Mouse (Mus musculus) CD4-positive, CD25-positive, alpha-beta regulatory T cell, adult 4 months (primary cell): ENCODE measurements around the gene Rnasek. TPM values are rescaled to one million over a fixed set of nuclear protein-coding genes. Genes with fewer than 3 reads are reported as not detected.

ENCODE experiments used
- polyA plus RNA-seq, 2 experiments: library from polyadenylated mRNA; unstranded; fragments of 100-300 nt; shearing (Covaris generic); gene quantifications; one replicate each; pipeline ENCODE4 v1.2.1; 2017

Rnasek gene
- polyA plus RNA-seq, 2 experiments from 2014 or later = 218 TPM

Other genes starting within 250 kb of the Rnasek start
- 100 to 1,000 TPM; 282 to 355 TPM for gene Gabarap, start 248.7 kb downstream of the Rnasek start, polyA plus RNA-seq
- gene Phf23, start 244.1 kb downstream of the Rnasek start, polyA plus RNA-seq = 10 to 100 TPM; 41.3 to 43.5 TPM
- gene Dvl2, start 239.2 kb downstream of the Rnasek start, polyA plus RNA-seq = 1 to 10 TPM; 4.0 to 4.6 TPM
- 100 to 1,000 TPM; 124 to 181 TPM for gene Acadvl, start 224.4 kb downstream of the Rnasek start, polyA plus RNA-seq
- gene Dlg4, start 222.9 kb downstream of the Rnasek start, polyA plus RNA-seq = 10 to 100 TPM in 1 of 2 experiments, 1 to 10 TPM in 1; 9.4 to 17.1 TPM
- gene Asgr1, start 185.8 kb downstream of the Rnasek start, polyA plus RNA-seq = not detected
- gene Asgr2, start 147.2 kb downstream of the Rnasek start, polyA plus RNA-seq = not detected
- not detected for gene Mgl2, start 109.5 kb downstream of the Rnasek start, polyA plus RNA-seq
- not detected for gene Clec10a, start 83.6 kb downstream of the Rnasek start, polyA plus RNA-seq
- gene Slc16a11, start 27.1 kb downstream of the Rnasek start, polyA plus RNA-seq = not detected
- 1 to 10 TPM; 2.7 to 3.9 TPM for gene Slc16a13, start 18.8 kb downstream of the Rnasek start, polyA plus RNA-seq
- gene Bcl6b, start 10.0 kb downstream of the Rnasek start, polyA plus RNA-seq = under 1 TPM; 0.31 to 0.56 TPM
- 100 to 1,000 TPM; 123 to 141 TPM for gene 0610010K14Rik, start 1.9 kb downstream of the Rnasek start, polyA plus RNA-seq
- gene Gm21988, start within 50 bp of the Rnasek start, polyA plus RNA-seq = 1 to 10 TPM; 3.3 to 5.3 TPM
- under 1 TPM in 1 of 2 experiments, not detected in 1; 0.31 TPM for gene Alox12, start 15.5 kb upstream of the Rnasek start, polyA plus RNA-seq
- gene Alox12e, start 82.8 kb upstream of the Rnasek start, polyA plus RNA-seq = not detected
- not detected for gene Alox15, start 112.2 kb upstream of the Rnasek start, polyA plus RNA-seq
- 1 to 10 TPM; 4.4 to 7.7 TPM for gene Pelp1, start 170.2 kb upstream of the Rnasek start, polyA plus RNA-seq
- gene Arrb2, start 192.8 kb upstream of the Rnasek start, polyA plus RNA-seq = 10 to 100 TPM; 47.0 to 64.1 TPM
- 10 to 100 TPM; 84.3 to 85.7 TPM for gene Med11, start 212.1 kb upstream of the Rnasek start, polyA plus RNA-seq
- gene Zmynd15, start 219.6 kb upstream of the Rnasek start, polyA plus RNA-seq = not detected
- under 1 TPM; 0.43 to 0.87 TPM for gene Cxcl16, start 220.1 kb upstream of the Rnasek start, polyA plus RNA-seq